In the genomic region with DNA sequence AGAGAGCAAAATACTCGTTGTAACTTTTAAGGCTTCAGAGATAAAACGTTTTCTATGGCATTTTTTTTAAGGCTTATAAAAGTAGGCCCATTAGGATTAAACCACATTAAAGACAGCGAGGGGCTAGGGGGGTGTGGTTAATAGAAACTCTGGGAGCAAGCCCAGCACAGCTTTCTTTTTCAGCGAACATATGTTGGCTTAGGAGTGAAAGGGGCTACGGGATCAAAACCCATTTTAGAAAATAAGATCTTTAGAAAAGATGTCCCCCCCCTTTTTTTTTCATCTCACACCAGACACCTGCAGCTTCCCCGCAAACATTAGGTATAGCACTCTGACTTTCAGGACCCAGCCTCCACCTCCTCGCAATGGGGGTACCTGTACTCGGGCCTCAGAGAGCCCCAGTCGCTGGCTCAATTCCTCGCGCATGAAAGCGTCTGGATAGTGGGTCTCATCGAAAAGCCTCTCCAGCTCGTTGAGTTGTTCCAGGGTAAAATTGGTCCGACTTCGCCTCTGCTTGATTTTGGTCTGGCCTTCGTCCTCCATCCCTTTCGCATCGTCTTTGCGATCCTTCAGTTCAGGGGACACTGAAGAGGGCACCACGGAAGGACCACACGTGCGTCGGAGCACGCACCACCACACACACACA, we compare ENCODE assay signal across 9 mouse cellular contexts. TPM values are rescaled to one million over a fixed set of nuclear protein-coding genes. Genes with fewer than 3 reads are reported as not detected.
A peak's percentile ranks its signal among the peaks of the same experiment; 100 is the strongest.
DNase-seq lines count a peak whose midpoint lies in the region; ATAC-seq and TF ChIP-seq lines count a peak whose summit lies in the region.
"Had no signal": no experiment of that assay in that cellular context is flagged by ENCODE, and none has a peak within 500 bp of the region (broad histone marks: within the 10 kb centered on the region; RNA-seq: fewer than 3 reads in every experiment).

No protein-coding gene starts in this region.

- no peak overlapping the region for H3K27ac ChIP-seq in heart, embryonic 11.5 days (ENCODE audit: low read depth, low read length)
- peak overlapping the region; percentile 86 for H3K27ac ChIP-seq in hindbrain, embryonic 13.5 days
- H3K27ac ChIP-seq in midbrain, postnatal 0 days (ENCODE audit: low read depth, low read length) = peak overlapping the region; percentile 48

- ATAC-seq in heart, embryonic 11.5 days (replicated peaks; ENCODE audit: insufficient number of reproducible peaks, low FRiP score, low TSS enrichment) = no peak
- no peak for ATAC-seq in hindbrain, embryonic 13.5 days (ENCODE audit: low FRiP score)
- no peak for ATAC-seq in midbrain, postnatal 0 days (ENCODE audit: low FRiP score)

- under 1% methylated on average over 25 of the region's 25 CpGs for WGBS in heart, embryonic 11.5 days (ENCODE audit: insufficient replicate concordance)
- WGBS in hindbrain, embryonic 13.5 days = under 1% methylated on average over 25 of the region's 25 CpGs
- 3% methylated on average over 25 of the region's 25 CpGs for WGBS in midbrain, postnatal 0 days

- H3K4me3 ChIP-seq in heart, embryonic 11.5 days (ENCODE audit: low read depth, low read length) = peak overlapping the region; percentile 31
- peak overlapping the region; percentile 46 for H3K4me3 ChIP-seq in hindbrain, embryonic 13.5 days
- peak overlapping the region; percentile 54 for H3K4me3 ChIP-seq in midbrain, postnatal 0 days (ENCODE audit: low read depth, low read length)

- H3K9me3 ChIP-seq in heart, embryonic 11.5 days (replicated peaks; ENCODE audit: control insufficient read depth, low read length) = no peaks in the 10 kb centered on the region
- H3K9me3 ChIP-seq in hindbrain, embryonic 13.5 days = no peaks in the 10 kb centered on the region
- no peaks in the 10 kb centered on the region for H3K9me3 ChIP-seq in midbrain, postnatal 0 days (ENCODE audit: low read length)

- no peaks in the 10 kb centered on the region for H3K36me3 ChIP-seq in heart, embryonic 11.5 days (ENCODE audit: control insufficient read depth, insufficient read depth, low read length)
- no peaks in the 10 kb centered on the region for H3K36me3 ChIP-seq in hindbrain, embryonic 13.5 days
- no peaks in the 10 kb centered on the region for H3K36me3 ChIP-seq in midbrain, postnatal 0 days (ENCODE audit: insufficient read depth, low read length)

- H3K4me2 ChIP-seq in heart, embryonic 11.5 days = peak overlapping the region; percentile 16; the same call in 1 of the 2 replicates
- peak overlapping the region; percentile 40 for H3K4me2 ChIP-seq in hindbrain, embryonic 13.5 days
- peak overlapping the region; percentile 54 for H3K4me2 ChIP-seq in midbrain, postnatal 0 days (ENCODE audit: low read depth, low read length, poor library complexity, severe bottlenecking)

- no peak for DNase-seq in heart, adult 8-10 months (ENCODE audit: low spot score)
- DNase-seq in ZHBTc4 (ENCODE audit: low read depth, low spot score) = peak; percentile 21
- DNase-seq in midbrain, postnatal 0 days (ENCODE audit: low spot score) = no peak
- no peak for DNase-seq in urinary bladder, postnatal 4 days (ENCODE audit: low spot score in 2 of 2)
- DNase-seq in adrenal gland, postnatal 4 days (ENCODE audit: low spot score in 2 of 2) = no peak
- no peak for DNase-seq in cerebellum, adult 9-10 months
- DNase-seq: spleen, adult 18-20 months had no signal

- no peak overlapping the region for H3K9ac ChIP-seq in heart, embryonic 11.5 days (ENCODE audit: low read depth, low read length)
- H3K9ac ChIP-seq in hindbrain, embryonic 13.5 days = peak overlapping the region; percentile 68; the same call in 1 of the 2 replicates
- H3K9ac ChIP-seq in midbrain, postnatal 0 days (replicated peaks; ENCODE audit: low read length, poor library complexity, severe bottlenecking) = peak overlapping the region; percentile 30; the same call in 1 of the 2 replicates

- TF ChIP-seq CTCF in midbrain, postnatal 0 days (IDR thresholded peaks at IDR 0.05) = no peak

- peaks cover 85% of the 10 kb centered on the region for H3K27me3 ChIP-seq in heart, embryonic 11.5 days (ENCODE audit: control insufficient read depth, insufficient read depth, low read length)
- H3K27me3 ChIP-seq in hindbrain, embryonic 13.5 days = peaks cover 89% of the 10 kb centered on the region
- peaks cover 20% of the 10 kb centered on the region for H3K27me3 ChIP-seq in midbrain, postnatal 0 days (ENCODE audit: insufficient read depth, low read length)

- 0 out of 2 replicates have a peak, but pooled peaks cover 3% of the 10 kb centered on the region for H3K4me1 ChIP-seq in heart, embryonic 11.5 days (ENCODE audit: control insufficient read depth, insufficient read depth, low read length)
- H3K4me1 ChIP-seq in hindbrain, embryonic 13.5 days (replicated peaks) = peaks cover 32% of the 10 kb centered on the region
- H3K4me1 ChIP-seq in midbrain, postnatal 0 days (ENCODE audit: insufficient read depth, low read length) = no peaks in the 10 kb centered on the region

RNA-seq across cellular contexts. Expression of gene Rsrc1, which starts 3.3 kb away (rescaled TPM):
- 32.1 and 33.8 TPM in 2 replicates for polyA plus RNA-seq in heart, embryonic 11.5 days (2014; fragmentation: Nextera tagmentation; extraction: Ambion mirVana)
- 10 to 100 TPM; 10.7 to 13.9 (median 11.9) TPM for total RNA-seq in heart, adult 8-10 months (2022)
- polyA plus RNA-seq in hindbrain, embryonic 13.5 days (2015; fragmentation: Nextera tagmentation; extraction: Ambion mirVana) = 34.7 and 39.1 TPM in 2 replicates
- 37.5 and 39.6 TPM in 2 replicates for total RNA-seq in midbrain, postnatal 0 days (2014; rRNA removed)
- polyA plus RNA-seq in midbrain, postnatal 0 days (2015; fragmentation: Nextera tagmentation; extraction: Ambion mirVana) = 37.7 and 39.3 TPM in 2 replicates
- total RNA-seq in adrenal gland, postnatal 4 days (2021) = 10 to 100 TPM; 38.8 to 44.1 TPM

RNA-seq across cellular contexts. Expression of gene Shox2, which starts 3.6 kb away (rescaled TPM):
- polyA plus RNA-seq in heart, embryonic 11.5 days (2014; fragmentation: Nextera tagmentation; extraction: Ambion mirVana) = 11.9 and 13.3 TPM in 2 replicates
- 1 to 10 TPM in 2 of 4 experiments, under 1 TPM in 2; 0.50 to 1.4 (median 0.93) TPM for total RNA-seq in heart, adult 8-10 months (2022)
- 33.9 and 48.7 TPM in 2 replicates for polyA plus RNA-seq in hindbrain, embryonic 13.5 days (2015; fragmentation: Nextera tagmentation; extraction: Ambion mirVana)
- 82.2 and 96.6 TPM in 2 replicates for total RNA-seq in midbrain, postnatal 0 days (2014; rRNA removed)
- 55.0 and 61.1 TPM in 2 replicates for polyA plus RNA-seq in midbrain, postnatal 0 days (2015; fragmentation: Nextera tagmentation; extraction: Ambion mirVana)
- total RNA-seq in adrenal gland, postnatal 4 days (2021) = 1 to 10 TPM; 2.2 to 2.8 TPM

Comparison
In these comparisons a context has a peak if more than half of its experiments do, and no peak if none do; other contexts are left out.
1. RNA of gene Shox2, which starts 3.6 kb away (total RNA-seq): 82.2 to 96.6 TPM in midbrain, postnatal 0 days; 2.2 to 2.8 TPM in adrenal gland, postnatal 4 days and 0.50 to 1.4 TPM in heart, adult 8-10 months; every median in the first group is over 10 times any median in the second.
2. Peak in every context shown above with its lines, with median percentiles within 50 percentile points of each other: H3K4me2 ChIP-seq and H3K4me3 ChIP-seq.